Mouse (Mus musculus) liver, embryonic 13.5 days (tissue): ENCODE measurements at regions not wholly inside any gene's neighbourhood (a gene's known extent, or its start where the extent isn't known, plus 50 kb on each side); places are given as distances from the start of the nearest gene placed in this dataset.

ENCODE experiments used
- ATAC-seq: fragments of 200-750 bp; cut with Nextera tagmentation; 2 replicates; pipeline ENCODE4 v1.8.0; 2017; ENCODE audit warnings: low read depth, mild to moderate bottlenecking, moderate number of reproducible peaks, moderate library complexity
- DNase-seq: peaks from one replicate; pipeline ENCODE4 v3.0.0; 2022
- H3K27ac ChIP-seq: fragments of 300-500 bp; sonication (generic); 2 replicates; pipeline ENCODE4 v1.5.1; 2015; ENCODE audit warnings: moderate library complexity, mild to moderate bottlenecking, inconsistent platforms
- H3K27me3 ChIP-seq: fragments of 300-500 bp; sonication (generic); 2 replicates; pipeline ENCODE4 v1.6.1; 2015; ENCODE audit warnings: mild to moderate bottlenecking, inconsistent platforms
- H3K36me3 ChIP-seq: fragments of 300-500 bp; sonication (generic); 2 replicates; pipeline ENCODE4 v1.6.1; 2015; ENCODE audit warnings: mild to moderate bottlenecking, inconsistent platforms
- H3K4me1 ChIP-seq: fragments of 300-500 bp; sonication (generic); replicated peaks from 2 replicates; pipeline ENCODE4 v1.6.1; 2015; ENCODE audit warnings: inconsistent platforms
- H3K4me2 ChIP-seq: fragments of 300-500 bp; sonication (generic); 2 replicates; pipeline ENCODE4 v1.6.1; 2015; ENCODE audit warnings: inconsistent platforms, mild to moderate bottlenecking, moderate library complexity
- H3K4me3 ChIP-seq: fragments of 300-500 bp; sonication (generic); replicated peaks from 2 replicates; pipeline ENCODE4 v1.5.1; 2015; ENCODE audit warnings: mild to moderate bottlenecking, inconsistent platforms
- H3K9ac ChIP-seq: fragments of 300-500 bp; sonication (generic); 2 replicates; pipeline ENCODE4 v1.6.1; 2015; ENCODE audit warnings: mild to moderate bottlenecking, inconsistent platforms
- H3K9me3 ChIP-seq: fragments of 300-500 bp; sonication (generic); replicated peaks from 2 replicates; pipeline ENCODE4 v1.6.1; 2016; ENCODE audit warnings: inconsistent platforms
- WGBS: fragments of 180-500 bp; shearing (Covaris S2); methylation state at CpG from one replicate; pipeline ENCODE4 v1.1.7; 2015; ENCODE audit not compliant: insufficient replicate concordance; 5-methylcytosine and 5-hydroxymethylcytosine counted together

DNA sequence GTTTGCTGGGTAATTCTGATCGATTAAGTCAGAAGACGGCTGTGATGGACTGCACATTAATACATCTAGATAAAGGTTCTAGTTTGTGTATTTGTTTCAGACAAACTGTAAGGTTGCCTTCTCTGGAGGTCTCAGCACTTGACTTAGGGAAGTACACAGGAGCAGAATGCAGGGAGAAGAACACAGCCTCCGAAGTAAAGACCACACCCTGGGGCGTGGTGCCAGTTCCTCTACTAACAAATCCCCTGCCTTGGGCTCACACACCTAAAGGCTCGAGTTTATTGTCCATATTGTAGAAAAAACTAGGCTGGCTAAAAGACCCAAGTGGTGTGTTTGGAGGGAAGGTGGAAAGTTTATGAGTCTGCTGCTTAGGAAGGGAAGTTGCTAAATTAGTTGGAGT, 181.8 kb downstream of the Gm10260 start:
- no peak overlapping the region for H3K9ac ChIP-seq
- no peak overlapping the region for H3K4me2 ChIP-seq
- H3K27me3 ChIP-seq = no peaks in the 10 kb centered on the region
- no peaks in the 10 kb centered on the region for H3K9me3 ChIP-seq
- no peak overlapping the region for H3K27ac ChIP-seq
- peaks cover under 1% of the 10 kb centered on the region; the same call in 1 of the 2 replicates for H3K4me1 ChIP-seq
- 38% methylated on average over 5 of the region's 5 CpGs for WGBS
- ATAC-seq (no peak), DNase-seq (no peak)
- H3K4me3 ChIP-seq = no peak overlapping the region
- H3K36me3 ChIP-seq = no peaks in the 10 kb centered on the region

DNA sequence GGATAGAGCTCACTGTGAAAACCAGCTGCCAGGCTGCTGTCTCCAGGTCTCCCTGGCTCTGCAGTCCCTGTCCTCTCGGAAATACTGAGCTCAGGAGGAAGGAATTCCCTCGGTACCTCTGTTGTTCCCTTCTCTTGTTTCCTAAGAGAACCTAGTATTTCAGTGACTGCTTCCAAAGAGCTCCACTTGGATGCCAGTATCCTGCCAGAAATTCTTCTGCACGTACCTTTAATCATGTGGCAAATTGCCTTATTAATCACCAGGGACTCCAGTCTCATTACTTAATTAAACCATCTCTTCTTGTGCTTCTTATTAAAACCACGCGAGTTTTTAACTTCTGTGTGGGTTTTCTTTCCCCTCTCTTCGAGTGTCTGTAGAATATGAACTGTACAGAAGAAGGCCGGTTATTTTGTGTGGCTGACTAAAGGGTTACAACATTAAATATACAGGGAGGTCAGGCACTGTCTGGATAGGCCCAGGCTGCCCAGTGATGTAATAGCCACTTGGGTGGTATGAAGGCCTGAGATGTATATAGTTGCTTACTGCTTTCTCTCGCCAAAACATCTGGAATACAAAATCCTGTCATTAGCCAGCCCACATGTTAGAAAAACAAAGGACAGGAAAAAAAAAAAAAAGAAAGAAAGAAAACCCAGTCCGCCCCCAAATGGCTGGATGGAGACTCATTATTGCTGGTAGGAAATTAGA, 183.2 kb downstream of the Gm10260 start:
- Histone ChIP-seq H3K27ac (no peak overlapping the region), H3K36me3 (no peaks in the 10 kb centered on the region), H3K4me2 (no peak overlapping the region), H3K4me3 (no peak overlapping the region), H3K9ac (no peak overlapping the region), H3K4me1 (peaks cover 6% of the 10 kb centered on the region; the same call in 1 of the 2 replicates), H3K27me3 (no peaks in the 10 kb centered on the region), H3K9me3 (no peaks in the 10 kb centered on the region)
- DNase-seq (no peak), ATAC-seq (no peak)
- 55% methylated on average over 9 of the region's 9 CpGs for WGBS

DNA sequence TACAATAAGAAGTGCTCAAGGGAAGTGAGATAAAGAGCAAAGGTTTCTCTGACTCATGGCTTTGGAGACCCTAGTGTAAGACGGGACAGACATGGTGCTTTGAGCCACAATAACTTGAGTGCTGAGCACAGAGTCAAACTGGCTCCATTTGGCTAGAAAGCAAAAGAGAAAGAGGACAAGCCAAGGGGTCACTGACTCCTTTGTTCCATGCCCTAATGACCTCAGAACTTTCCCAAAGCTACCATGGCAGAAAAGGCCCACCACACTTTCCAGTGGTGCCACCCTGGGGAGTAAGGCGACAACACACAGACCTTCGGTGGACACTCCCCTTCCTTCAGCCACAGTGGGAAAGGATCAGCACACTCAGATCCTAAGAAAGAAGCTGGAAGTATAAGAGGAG, 186.8 kb downstream of the Gm10260 start:
- H3K36me3 ChIP-seq = no peaks in the 10 kb centered on the region
- no peak overlapping the region for H3K4me2 ChIP-seq
- H3K9ac ChIP-seq = no peak overlapping the region
- ATAC-seq (no peak), DNase-seq (no peak)
- no peak overlapping the region for H3K4me3 ChIP-seq
- no peaks in the 10 kb centered on the region for H3K9me3 ChIP-seq
- WGBS = 50% methylated on average over 3 of the region's 3 CpGs
- H3K4me1 ChIP-seq = peaks cover 6% of the 10 kb centered on the region; the same call in 1 of the 2 replicates
- no peaks in the 10 kb centered on the region for H3K27me3 ChIP-seq
- no peak overlapping the region for H3K27ac ChIP-seq

GRCm38 (mm10) chr13:97572352-97572751, 188.1 kb downstream of the Gm10260 start:
- Histone ChIP-seq H3K36me3 (no peaks in the 10 kb centered on the region), H3K9ac (no peak overlapping the region), H3K4me1 (0 out of 2 replicates have a peak, but pooled peaks cover 6% of the 10 kb centered on the region), H3K4me3 (no peak overlapping the region), H3K27me3 (no peaks in the 10 kb centered on the region), H3K9me3 (no peaks in the 10 kb centered on the region), H3K27ac (no peak overlapping the region), H3K4me2 (no peak overlapping the region)
- 42% methylated on average over 3 of the region's 3 CpGs for WGBS
- DNase-seq = no peak
- no peak for ATAC-seq

DNA sequence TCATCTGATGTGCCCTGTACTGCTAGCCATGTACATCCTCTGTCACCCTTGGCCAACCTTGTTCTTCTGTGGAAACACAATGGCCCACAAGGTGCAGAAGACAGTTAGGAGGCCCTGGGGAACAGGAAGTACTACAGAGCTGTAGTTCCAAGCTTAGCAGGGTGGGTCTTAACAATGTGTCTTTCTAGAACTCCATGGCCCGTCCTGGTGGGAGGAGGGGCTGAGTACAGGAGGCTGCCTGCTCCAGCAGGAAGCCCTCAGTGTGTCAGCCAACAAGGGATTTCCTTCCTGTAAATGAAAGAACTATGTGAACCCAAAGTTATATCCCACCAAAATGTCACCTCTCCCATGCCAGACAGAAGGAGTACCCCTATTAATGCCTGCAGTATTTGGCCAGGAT, 190.4 kb downstream of the Gm10260 start:
- no peak for DNase-seq
- H3K4me3 ChIP-seq = no peak overlapping the region

DNA sequence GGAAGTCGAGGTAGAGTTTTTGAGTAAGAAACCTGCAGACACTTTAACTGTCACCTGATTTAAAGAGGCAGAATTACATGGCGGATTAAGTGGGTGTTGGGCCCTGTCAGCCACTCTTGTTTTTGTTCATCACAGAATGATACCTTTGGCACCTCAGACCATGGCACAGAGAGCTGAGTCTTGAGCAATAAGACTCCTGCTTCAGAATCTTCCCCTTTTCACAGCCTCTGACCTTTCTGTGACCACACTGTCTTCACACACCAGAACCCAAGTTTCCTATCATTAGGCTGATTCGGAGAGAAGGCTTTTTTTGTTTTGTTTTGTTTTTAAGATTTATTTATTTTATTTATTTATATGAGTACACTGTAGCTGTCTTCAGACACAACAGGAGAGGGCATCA, 192.8 kb downstream of the Gm10260 start:
- no peak for ATAC-seq
- DNase-seq = no peak
- Histone ChIP-seq H3K27me3 (no peaks in the 10 kb centered on the region), H3K9ac (no peak overlapping the region), H3K4me3 (no peak overlapping the region), H3K4me2 (no peak overlapping the region), H3K27ac (no peak overlapping the region), H3K4me1 (0 out of 2 replicates have a peak, but pooled peaks cover 2% of the 10 kb centered on the region), H3K36me3 (no peaks in the 10 kb centered on the region), H3K9me3 (no peaks in the 10 kb centered on the region)
- WGBS = 53% methylated on average over 3 of the region's 3 CpGs

More for the DNA sequence above, 190.4 kb downstream of the Gm10260 start:
- 9% methylated on average over 1 of the region's 1 CpGs for WGBS
- H3K4me1 ChIP-seq = 0 out of 2 replicates have a peak, but pooled peaks cover 6% of the 10 kb centered on the region
- no peak overlapping the region for H3K4me2 ChIP-seq
- ATAC-seq = no peak
- no peaks in the 10 kb centered on the region for H3K36me3 ChIP-seq
- no peak overlapping the region for H3K9ac ChIP-seq
- no peak overlapping the region for H3K27ac ChIP-seq
- H3K27me3 ChIP-seq = no peaks in the 10 kb centered on the region
- H3K9me3 ChIP-seq = no peaks in the 10 kb centered on the region

DNA sequence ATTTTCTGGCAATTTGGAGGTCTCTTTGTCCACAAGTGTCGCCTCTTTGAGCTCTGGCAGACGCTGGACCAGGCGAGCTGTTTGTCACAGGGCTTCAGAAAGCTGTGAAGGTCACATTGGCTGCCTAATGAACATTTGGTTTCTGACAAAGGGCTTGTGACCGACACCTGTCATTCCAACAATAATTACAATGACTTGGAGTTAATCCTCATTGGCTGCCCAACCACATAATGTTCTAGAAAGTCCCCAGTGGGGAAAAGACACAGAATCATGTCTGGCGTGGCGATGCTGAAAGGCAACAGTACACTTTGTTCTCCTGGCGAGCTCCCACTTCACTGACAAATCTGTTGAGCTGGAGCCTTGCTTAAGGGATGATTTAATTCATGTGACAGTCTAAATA, 194.4 kb downstream of the Gm10260 start:
- no peak overlapping the region for H3K27ac ChIP-seq
- no peak overlapping the region for H3K4me2 ChIP-seq
- H3K4me1 ChIP-seq = no peaks in the 10 kb centered on the region
- H3K9me3 ChIP-seq = no peaks in the 10 kb centered on the region
- no peaks in the 10 kb centered on the region for H3K27me3 ChIP-seq
- WGBS = 62% methylated on average over 7 of the region's 7 CpGs
- DNase-seq (no peak), ATAC-seq (no peak)
- H3K4me3 ChIP-seq = no peak overlapping the region
- no peaks in the 10 kb centered on the region for H3K36me3 ChIP-seq
- H3K9ac ChIP-seq = no peak overlapping the region

DNA sequence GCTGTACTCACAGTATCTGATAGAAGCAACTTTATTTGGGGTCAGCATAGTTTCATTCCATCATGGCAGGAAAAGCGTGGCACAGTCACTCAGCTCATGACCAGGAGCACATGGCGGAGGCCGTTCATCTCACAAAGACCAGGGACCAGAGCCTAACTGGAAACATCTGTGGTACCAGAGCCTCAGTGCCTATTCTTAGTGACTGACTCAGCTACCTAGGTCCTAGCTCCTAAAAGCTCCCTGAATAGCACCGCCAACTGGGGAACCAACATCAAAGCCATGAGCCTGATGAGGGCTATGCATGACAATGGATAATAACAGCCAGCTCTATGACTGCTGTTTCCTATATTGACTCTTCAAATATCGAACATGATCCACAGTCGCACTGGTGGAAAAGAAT, 198.2 kb downstream of the Gm10260 start:
- WGBS = 70% methylated on average over 6 of the region's 6 CpGs
- no peaks in the 10 kb centered on the region for H3K27me3 ChIP-seq
- H3K4me2 ChIP-seq = no peak overlapping the region
- H3K4me1 ChIP-seq = no peaks in the 10 kb centered on the region
- no peak for ATAC-seq
- no peaks in the 10 kb centered on the region for H3K36me3 ChIP-seq
- no peak overlapping the region for H3K9ac ChIP-seq
- no peaks in the 10 kb centered on the region for H3K9me3 ChIP-seq
- no peak for DNase-seq
- H3K27ac ChIP-seq = no peak overlapping the region
- no peak overlapping the region for H3K4me3 ChIP-seq

DNA sequence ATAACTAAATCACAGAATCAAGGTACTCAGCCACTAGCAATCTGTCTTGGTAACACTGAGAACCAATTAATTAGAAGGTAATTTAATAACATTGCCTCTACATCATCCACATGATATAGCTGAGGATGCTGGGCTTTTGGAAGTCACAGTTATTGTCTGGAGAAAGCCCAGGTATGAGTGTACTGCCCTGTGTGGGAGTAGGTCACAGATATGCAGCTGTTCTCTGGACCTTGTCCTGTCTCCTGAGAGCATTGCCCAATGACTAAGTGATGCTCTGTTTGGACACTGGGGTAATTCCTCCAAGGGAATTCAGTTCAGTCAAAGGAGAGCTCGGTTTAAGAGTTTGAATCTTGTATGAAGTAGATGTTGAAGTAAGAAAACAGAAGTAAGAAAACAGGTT, 199.6 kb downstream of the Gm10260 start:
- Histone ChIP-seq H3K9me3 (no peaks in the 10 kb centered on the region), H3K27ac (no peak overlapping the region), H3K27me3 (no peaks in the 10 kb centered on the region), H3K36me3 (no peaks in the 10 kb centered on the region), H3K4me3 (no peak overlapping the region), H3K4me2 (no peak overlapping the region), H3K9ac (no peak overlapping the region), H3K4me1 (no peaks in the 10 kb centered on the region)
- DNase-seq (no peak), ATAC-seq (no peak; the same call in 1 of the 2 replicates)
- 33% methylated on average over 1 of the region's 1 CpGs for WGBS

DNA sequence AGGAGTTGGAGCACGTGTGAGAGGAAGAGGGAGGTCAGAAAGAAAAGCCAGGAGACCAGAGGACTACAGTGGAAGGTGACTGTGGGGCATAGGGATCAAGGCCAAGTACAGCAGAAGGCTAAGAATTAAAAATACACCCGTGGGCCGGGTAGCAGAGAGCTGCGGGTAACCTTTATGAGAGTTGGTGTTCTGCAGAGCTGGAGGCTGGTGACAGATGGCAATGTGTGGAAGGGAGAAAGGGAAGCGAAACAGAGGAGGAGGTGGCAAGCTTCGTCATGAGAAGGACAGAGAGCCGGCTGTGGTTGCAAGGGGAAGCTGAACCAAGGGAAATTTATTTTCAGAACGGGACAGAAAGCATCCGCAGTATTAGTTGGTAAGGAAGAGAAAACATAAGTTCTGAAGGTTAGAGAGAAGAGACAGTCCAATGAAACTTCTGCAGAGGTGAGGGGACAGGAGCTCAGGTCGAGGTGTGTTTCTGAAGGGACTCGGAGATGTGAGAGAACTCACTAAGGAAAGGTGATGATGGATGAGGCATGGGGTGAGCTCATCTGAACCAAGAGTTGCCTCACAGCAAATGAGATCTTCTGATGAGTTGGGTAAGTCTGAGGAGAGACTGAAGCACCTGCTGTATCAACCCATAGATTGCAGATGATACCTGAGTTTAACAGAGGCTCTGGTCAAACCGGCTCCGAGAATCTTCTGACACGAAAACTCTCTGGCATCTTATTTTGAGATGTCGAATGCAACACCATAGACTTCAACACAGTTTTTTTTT, 200.6 kb downstream of the Gm10260 start:
- WGBS = 53% methylated on average over 15 of the region's 15 CpGs

GRCm38 (mm10) chr13:97558884-97559283, 201.5 kb downstream of the Gm10260 start:
- H3K4me1 ChIP-seq = no peaks in the 10 kb centered on the region
- no peak overlapping the region for H3K4me3 ChIP-seq
- ATAC-seq (no peak), DNase-seq (no peak)
- H3K9ac ChIP-seq = no peak overlapping the region
- no peak overlapping the region for H3K4me2 ChIP-seq
- no peaks in the 10 kb centered on the region for H3K36me3 ChIP-seq
- no peak overlapping the region for H3K27ac ChIP-seq
- H3K9me3 ChIP-seq = no peaks in the 10 kb centered on the region
- WGBS = 63% methylated on average over 3 of the region's 3 CpGs
- no peaks in the 10 kb centered on the region for H3K27me3 ChIP-seq

More for the DNA sequence above, 200.6 kb downstream of the Gm10260 start:
- DNase-seq = no peak
- ATAC-seq = no peak
- Histone ChIP-seq H3K9me3 (no peaks in the 10 kb centered on the region), H3K4me3 (no peak overlapping the region), H3K36me3 (no peaks in the 10 kb centered on the region), H3K27me3 (no peaks in the 10 kb centered on the region), H3K4me2 (no peak overlapping the region), H3K27ac (no peak overlapping the region), H3K4me1 (no peaks in the 10 kb centered on the region), H3K9ac (no peak overlapping the region)
